Mouse (Mus musculus): ENCODE results near the gene Sept12. TPM values are rescaled to one million over a fixed set of nuclear protein-coding genes. Genes with fewer than 3 reads are reported as not detected.

Gene Sept12
- polyA plus RNA-seq (2015; fragmentation: Nextera tagmentation; extraction: Ambion mirVana) = not detected in 2 replicates

- Histone ChIP-seq H3K9me3 (replicated peaks) (no peaks in the 10 kb centered on the region), H3K27ac (replicated peaks) (no peak within 1 kb of the TSS), H3K36me3 (no peaks in the 10 kb centered on the region), H3K4me1 (no peaks in the 10 kb centered on the region), H3K27me3 (replicated peaks) (no peaks in the 10 kb centered on the region), H3K4me3 (replicated peaks) (no peak within 1 kb of the TSS), H3K9ac (replicated peaks) (no peak within 1 kb of the TSS), H3K4me2 (no peak within 1 kb of the TSS)
- 60% methylated on average over 3 of the region's 3 CpGs for WGBS
- ATAC-seq (ENCODE audit: low FRiP score) = no peak
Measured at GRCm38 (mm10) chr16:4997553-4997952, at the start of gene Sept12. Sept12 (minus strand) TSS chr16:4997852.

DNA sequence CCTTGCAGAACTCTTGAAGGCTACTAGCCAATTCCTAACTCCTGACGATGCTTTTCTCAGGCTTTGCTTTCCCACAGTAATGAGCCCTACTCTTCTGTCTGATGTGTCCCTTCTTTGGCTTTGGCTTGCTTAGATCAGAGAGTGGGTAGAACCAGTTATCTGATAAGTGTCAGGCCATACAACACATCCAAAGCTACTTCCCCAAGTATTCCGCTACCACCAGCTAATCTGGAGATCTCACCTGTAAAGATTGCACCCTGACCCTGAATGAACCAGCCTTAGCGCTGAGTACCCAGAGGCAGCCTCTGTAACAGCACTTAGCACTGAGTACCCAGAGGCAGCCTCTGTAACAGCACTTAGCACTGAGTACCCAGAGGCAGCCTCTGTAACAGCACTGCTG lies 47.7 kb upstream of the Sept12 start:
- Histone ChIP-seq H3K9ac (replicated peaks) (no peak overlapping the region), H3K27ac (replicated peaks) (no peak overlapping the region), H3K27me3 (replicated peaks) (no peaks in the 10 kb centered on the region), H3K4me2 (no peak overlapping the region), H3K36me3 (peaks cover 67% of the 10 kb centered on the region), H3K4me3 (replicated peaks) (no peak overlapping the region), H3K4me1 (peaks cover 20% of the 10 kb centered on the region), H3K9me3 (replicated peaks) (no peaks in the 10 kb centered on the region)
- ATAC-seq (ENCODE audit: low FRiP score) = no peak
- 98% methylated on average over 3 of the region's 3 CpGs for WGBS

DNA sequence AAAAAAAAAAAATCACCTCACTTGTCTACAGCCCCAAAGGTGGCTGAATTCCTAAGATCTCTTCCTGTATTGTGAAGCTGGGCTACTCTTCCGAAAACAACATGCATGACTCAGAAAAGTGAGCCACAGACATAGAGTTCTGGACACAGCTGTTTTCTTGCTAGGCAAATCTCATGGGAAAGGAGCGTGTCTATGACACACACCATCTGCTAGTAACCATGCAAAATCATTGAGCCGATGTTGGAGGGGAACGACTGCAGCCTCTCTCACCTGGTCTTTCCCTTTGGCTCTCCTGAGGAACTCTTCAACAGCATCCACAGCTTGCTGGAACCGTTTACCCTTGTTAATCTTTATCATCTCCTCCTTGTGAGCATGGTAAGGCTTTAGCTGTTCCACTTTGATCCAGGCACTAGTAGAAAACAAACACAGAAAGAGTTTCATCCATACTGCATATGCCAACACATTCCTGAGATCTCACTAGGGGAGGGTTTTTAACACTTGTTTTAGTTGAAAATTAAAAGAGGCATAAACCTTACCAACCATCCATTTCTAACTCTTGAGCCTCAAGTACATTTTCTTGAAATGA lies 39.1 kb upstream of the Sept12 start:
- WGBS = 76% methylated on average over 5 of the region's 5 CpGs
- ATAC-seq (ENCODE audit: low FRiP score) = no peak
- Histone ChIP-seq H3K4me1 (no peaks in the 10 kb centered on the region), H3K36me3 (peaks cover 93% of the 10 kb centered on the region), H3K27ac (replicated peaks) (no peak overlapping the region), H3K27me3 (replicated peaks) (no peaks in the 10 kb centered on the region), H3K4me3 (replicated peaks) (no peak overlapping the region), H3K9me3 (replicated peaks) (no peaks in the 10 kb centered on the region), H3K9ac (replicated peaks) (no peak overlapping the region), H3K4me2 (no peak overlapping the region)

GRCm38 (mm10) chr16:5035591-5035990 lies 37.9 kb upstream of the Sept12 start:
- Histone ChIP-seq H3K36me3 (peaks cover 92% of the 10 kb centered on the region), H3K27me3 (replicated peaks) (no peaks in the 10 kb centered on the region), H3K9ac (replicated peaks) (no peak overlapping the region), H3K4me3 (replicated peaks) (no peak overlapping the region), H3K4me2 (no peak overlapping the region), H3K9me3 (replicated peaks) (no peaks in the 10 kb centered on the region), H3K27ac (replicated peaks) (no peak overlapping the region), H3K4me1 (no peaks in the 10 kb centered on the region)
- ATAC-seq (ENCODE audit: low FRiP score) = no peak
- 96% methylated on average over 3 of the region's 3 CpGs for WGBS

- Histone ChIP-seq H3K9ac (replicated peaks) (no peak overlapping the region), H3K27me3 (replicated peaks) (no peaks in the 10 kb centered on the region), H3K4me2 (no peak overlapping the region), H3K9me3 (replicated peaks) (no peaks in the 10 kb centered on the region), H3K36me3 (peaks cover 97% of the 10 kb centered on the region), H3K27ac (replicated peaks) (no peak overlapping the region), H3K4me3 (replicated peaks) (no peak overlapping the region), H3K4me1 (no peaks in the 10 kb centered on the region)
- no peak for ATAC-seq (ENCODE audit: low FRiP score)
- 69% methylated on average over 2 of the region's 2 CpGs for WGBS
Measured at GRCm38 (mm10) chr16:5029847-5030246, 32.2 kb upstream of the Sept12 start.

DNA sequence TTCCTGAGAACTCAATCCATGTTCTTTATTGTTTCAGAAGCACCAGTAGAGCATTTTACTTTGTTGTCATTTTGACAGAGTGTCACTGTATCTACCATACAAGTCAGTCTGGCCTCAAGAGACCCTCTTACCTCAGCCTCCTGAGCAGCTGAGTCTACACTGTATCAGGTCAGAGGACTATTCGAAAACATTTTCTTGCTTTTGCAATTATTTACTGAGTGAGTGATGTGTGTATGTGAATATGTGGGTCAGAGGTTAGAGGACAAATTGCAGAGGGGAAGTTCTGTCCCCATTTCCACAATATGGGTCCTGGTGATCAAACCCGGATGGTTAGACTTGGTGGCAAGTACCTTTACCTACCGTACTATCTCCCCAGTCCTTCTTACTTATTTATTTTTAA lies 26.4 kb upstream of the Sept12 start:
- peaks cover 94% of the 10 kb centered on the region for H3K36me3 ChIP-seq
- H3K4me1 ChIP-seq = no peaks in the 10 kb centered on the region
- no peak overlapping the region for H3K4me3 ChIP-seq (replicated peaks)
- no peak for ATAC-seq (ENCODE audit: low FRiP score)
- 94% methylated on average over 3 of the region's 3 CpGs for WGBS
- no peaks in the 10 kb centered on the region for H3K9me3 ChIP-seq (replicated peaks)
- no peak overlapping the region for H3K9ac ChIP-seq (replicated peaks)
- no peaks in the 10 kb centered on the region for H3K27me3 ChIP-seq (replicated peaks)
- no peak overlapping the region for H3K27ac ChIP-seq (replicated peaks)
- H3K4me2 ChIP-seq = no peak overlapping the region

GRCm38 (mm10) chr16:5014578-5014977 lies 16.9 kb upstream of the Sept12 start:
- Histone ChIP-seq H3K9ac (replicated peaks) (no peak overlapping the region), H3K27ac (replicated peaks) (no peak overlapping the region), H3K4me2 (no peak overlapping the region), H3K9me3 (replicated peaks) (no peaks in the 10 kb centered on the region), H3K27me3 (replicated peaks) (no peaks in the 10 kb centered on the region), H3K4me3 (replicated peaks) (no peak overlapping the region), H3K4me1 (peaks cover 20% of the 10 kb centered on the region), H3K36me3 (peaks cover 64% of the 10 kb centered on the region)
- 92% methylated on average over 4 of the region's 4 CpGs for WGBS
- ATAC-seq (ENCODE audit: low FRiP score) = no peak

- peak; percentile 99 for ATAC-seq (ENCODE audit: low FRiP score)
- Histone ChIP-seq H3K4me1 (peaks cover 20% of the 10 kb centered on the region), H3K27ac (replicated peaks) (peak within 1 kb of the TSS; percentile 86), H3K27me3 (replicated peaks) (no peaks in the 10 kb centered on the region), H3K36me3 (peaks cover 60% of the 10 kb centered on the region), H3K9ac (replicated peaks) (peak within 1 kb of the TSS; percentile 61), H3K9me3 (replicated peaks) (no peaks in the 10 kb centered on the region), H3K4me2 (peak within 1 kb of the TSS; percentile 78), H3K4me3 (replicated peaks) (peak within 1 kb of the TSS; percentile 61)
- WGBS = under 1% methylated on average over 63 of the region's 63 CpGs
Measured at GRCm38 (mm10) chr16:5013054-5013838, 15.6 kb upstream of the Sept12 start, which contains the start of gene Rogdi. Rogdi (minus strand) TSS chr16:5013553.

DNA sequence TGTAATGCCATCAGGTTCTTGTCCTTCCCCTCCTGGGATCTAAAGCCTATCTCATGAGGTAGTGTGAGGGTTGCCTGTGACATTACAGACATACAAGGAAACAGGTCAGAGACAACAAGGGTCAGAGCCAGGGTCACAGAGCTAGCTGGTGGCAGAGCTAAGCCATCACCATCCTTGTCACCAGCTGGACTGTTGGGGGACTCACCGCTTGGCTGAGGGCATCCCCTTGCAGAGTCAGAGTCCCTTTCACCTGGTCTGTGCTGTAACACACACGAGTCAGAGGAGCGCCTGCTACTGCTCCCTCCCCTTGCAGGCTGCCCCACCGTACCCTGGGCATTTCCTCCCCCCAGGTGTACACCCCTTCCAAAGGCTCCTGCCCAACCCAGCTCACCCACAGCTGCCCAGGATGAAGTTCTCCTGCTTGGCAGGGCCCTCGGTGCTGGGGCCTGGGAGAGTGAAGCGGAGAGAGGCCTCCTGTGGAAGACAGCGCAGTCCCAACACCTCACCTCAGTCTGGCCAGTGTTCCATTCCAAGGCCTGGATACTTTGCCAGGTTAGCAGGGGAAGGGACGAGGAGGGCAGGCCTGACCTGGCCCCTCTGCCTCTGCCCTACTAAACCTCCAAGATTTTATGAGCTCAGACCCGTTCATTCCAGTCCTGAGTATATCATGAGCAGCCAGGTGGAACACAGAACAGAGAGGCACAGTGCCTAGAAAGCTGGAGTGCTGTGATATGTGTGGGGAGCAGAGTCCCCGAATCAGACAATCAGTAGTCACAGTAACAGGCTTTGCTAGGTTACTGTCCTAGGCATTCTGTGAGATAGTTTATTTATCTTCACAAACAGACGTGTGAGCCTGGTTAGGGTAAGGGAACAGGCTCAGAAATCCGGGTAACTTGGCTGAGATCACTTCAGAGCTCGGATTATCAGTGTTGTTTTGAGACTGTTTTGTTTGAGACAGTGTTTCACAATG lies 14.7 kb upstream of the Sept12 start:
- 53% methylated on average over 13 of the region's 13 CpGs for WGBS
- H3K36me3 ChIP-seq = peaks cover 51% of the 10 kb centered on the region
- peak overlapping the region; percentile 61 for H3K9ac ChIP-seq (replicated peaks)
- H3K4me2 ChIP-seq = peak overlapping the region; percentile 78
- H3K27me3 ChIP-seq (replicated peaks) = no peaks in the 10 kb centered on the region
- peak overlapping the region; percentile 61 for H3K4me3 ChIP-seq (replicated peaks)
- H3K9me3 ChIP-seq (replicated peaks) = no peaks in the 10 kb centered on the region
- peak overlapping the region; percentile 86 for H3K27ac ChIP-seq (replicated peaks)
- H3K4me1 ChIP-seq = peaks cover 20% of the 10 kb centered on the region
- no peak for ATAC-seq (ENCODE audit: low FRiP score)

- Histone ChIP-seq H3K36me3 (peaks cover 40% of the 10 kb centered on the region), H3K4me3 (replicated peaks) (no peak overlapping the region), H3K4me2 (no peak overlapping the region), H3K9ac (replicated peaks) (no peak overlapping the region), H3K27me3 (replicated peaks) (no peaks in the 10 kb centered on the region), H3K27ac (replicated peaks) (no peak overlapping the region), H3K4me1 (peaks cover 20% of the 10 kb centered on the region), H3K9me3 (replicated peaks) (no peaks in the 10 kb centered on the region)
- 90% methylated on average over 7 of the region's 7 CpGs for WGBS
- ATAC-seq (ENCODE audit: low FRiP score) = no peak
Measured at GRCm38 (mm10) chr16:5011285-5011684, 13.6 kb upstream of the Sept12 start.

DNA sequence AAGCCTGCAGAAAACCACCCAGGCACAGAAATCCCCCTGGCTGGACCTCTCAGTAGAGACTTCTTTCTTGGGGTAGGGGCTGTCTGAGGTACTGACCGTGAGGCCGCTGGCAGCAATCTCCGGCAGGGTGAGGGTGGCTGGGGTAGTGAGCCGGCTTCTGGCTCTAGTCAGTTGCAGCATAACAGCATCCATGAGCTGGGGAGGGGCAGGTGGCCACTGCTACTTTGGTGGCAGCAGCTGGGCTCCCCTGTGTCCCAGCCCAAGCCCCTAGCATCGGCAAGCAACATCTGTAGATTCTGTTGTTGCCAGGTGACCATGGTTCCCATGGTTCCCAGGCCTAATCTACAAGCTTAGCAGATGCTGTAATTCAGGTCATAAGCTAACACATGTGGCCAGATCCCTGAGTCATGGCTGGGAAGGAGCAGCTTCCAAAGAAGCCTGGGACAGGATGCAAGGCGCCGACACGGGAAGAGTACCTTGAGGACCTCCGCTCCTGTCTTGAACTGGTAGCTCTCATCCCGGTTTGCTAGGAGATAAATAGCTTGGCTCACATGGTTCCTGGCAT lies 12.8 kb upstream of the Sept12 start:
- Histone ChIP-seq H3K36me3 (peaks cover 32% of the 10 kb centered on the region), H3K27me3 (replicated peaks) (no peaks in the 10 kb centered on the region), H3K4me2 (no peak overlapping the region), H3K4me3 (replicated peaks) (no peak overlapping the region), H3K9ac (replicated peaks) (no peak overlapping the region), H3K9me3 (replicated peaks) (no peaks in the 10 kb centered on the region), H3K27ac (replicated peaks) (no peak overlapping the region), H3K4me1 (peaks cover 20% of the 10 kb centered on the region)
- WGBS = 80% methylated on average over 10 of the region's 10 CpGs
- ATAC-seq (ENCODE audit: low FRiP score) = no peak
